Mouse (Mus musculus) brain, embryonic 14.5 days (tissue): Measurements from ENCODE around the gene Mroh8.

ENCODE experiments used
- CTCF ChIP-seq: fragments of 200-500 bp; IDR thresholded peaks from 2 replicates; pipeline ENCODE4 v1.5.1; 2012; ENCODE audit warnings: inconsistent platforms, mild to moderate bottlenecking, moderate library complexity, borderline replicate concordance; ENCODE audit not compliant: insufficient read depth, insufficient read length; ENCODE audit errors: extremely low read depth
- POLR2A ChIP-seq: fragments of 200-500 bp; IDR thresholded peaks from 2 replicates; pipeline ENCODE4 v1.6.1; 2012; ENCODE audit warnings: mild to moderate bottlenecking, inconsistent platforms, borderline replicate concordance; ENCODE audit not compliant: poor library complexity, insufficient read depth, insufficient read length, severe bottlenecking; ENCODE audit errors: extremely low read depth

DNA sequence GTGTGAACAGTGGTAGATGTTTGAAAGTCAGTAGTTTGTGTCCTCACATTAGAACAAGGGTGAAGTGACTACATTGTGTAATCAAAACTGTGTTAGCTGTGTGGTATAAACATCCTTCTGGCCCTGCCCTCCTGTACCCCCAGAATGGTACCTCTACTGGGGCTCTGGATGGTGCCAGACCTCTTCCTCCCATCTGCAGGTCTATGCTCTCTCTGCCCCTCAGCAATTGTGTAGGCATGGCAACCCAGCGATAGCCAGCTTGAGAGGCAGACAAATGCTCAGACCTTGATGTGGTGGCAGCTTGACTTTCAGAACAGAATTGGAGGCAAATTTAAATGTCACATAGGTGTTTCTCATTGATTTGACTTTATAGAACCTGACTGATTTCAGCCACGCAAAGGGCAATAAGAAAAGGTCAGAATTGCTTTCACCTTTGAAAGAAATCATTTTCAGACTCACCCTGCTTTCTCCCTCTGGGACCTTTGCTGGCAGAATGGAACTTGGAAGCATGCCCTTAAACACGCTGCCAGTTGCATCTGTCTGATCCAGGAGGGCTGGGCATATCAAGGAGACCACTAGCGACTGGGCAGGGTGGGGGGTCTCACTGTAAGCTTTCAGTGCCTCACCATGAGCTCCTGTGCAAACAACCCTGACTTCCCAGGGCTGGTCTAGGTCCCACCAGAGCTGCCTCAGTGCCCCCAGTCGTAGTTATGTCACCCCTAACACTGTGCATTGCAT is 42.8 kb upstream of the Mroh8 start:
- TF ChIP-seq CTCF (no peak), POLR2A (no peak)
